Mouse (Mus musculus): ENCODE measurements around the gene Ctrc.

Ctrc gene

GRCm38 (mm10) chr4:141845999-141846398 is at the start of gene Ctrc:
Ctrc (minus strand) TSS chr4:141846359.
- no peak for DNase-seq (ENCODE audit: low spot score in 2 of 2)

- DNase-seq (ENCODE audit: low spot score in 2 of 2) = no peak
Observed at GRCm38 (mm10) chr4:141895772-141896171, 49.6 kb upstream of the Ctrc start.

GRCm38 (mm10) chr4:141893157-141893784 is 47.1 kb upstream of the Ctrc start:
- DNase-seq (ENCODE audit: low spot score in 2 of 2) = no peak

GRCm38 (mm10) chr4:141886385-141886968 is 40.3 kb upstream of the Ctrc start:
- DNase-seq (ENCODE audit: low spot score in 2 of 2) = no peak

GRCm38 (mm10) chr4:141885451-141885850 is 39.3 kb upstream of the Ctrc start:
- DNase-seq (ENCODE audit: low spot score in 2 of 2) = no peak

- DNase-seq (ENCODE audit: low spot score in 2 of 2) = no peak
Observed at GRCm38 (mm10) chr4:141882858-141883257, 36.7 kb upstream of the Ctrc start.

GRCm38 (mm10) chr4:141881950-141882349 is 35.8 kb upstream of the Ctrc start:
- DNase-seq (ENCODE audit: low spot score in 2 of 2) = no peak

- DNase-seq (ENCODE audit: low spot score in 2 of 2) = no peak
Observed at GRCm38 (mm10) chr4:141881289-141881914, 35.2 kb upstream of the Ctrc start.

- no peak for DNase-seq (ENCODE audit: low spot score in 2 of 2)
Observed at GRCm38 (mm10) chr4:141879875-141880274, 33.7 kb upstream of the Ctrc start.

- no peak for DNase-seq (ENCODE audit: low spot score in 2 of 2)
Observed at GRCm38 (mm10) chr4:141879074-141879473, 32.9 kb upstream of the Ctrc start.

GRCm38 (mm10) chr4:141878621-141879020 is 32.5 kb upstream of the Ctrc start:
- no peak for DNase-seq (ENCODE audit: low spot score in 2 of 2)

- DNase-seq (ENCODE audit: low spot score in 2 of 2) = no peak
Observed at GRCm38 (mm10) chr4:141875481-141876108, 29.4 kb upstream of the Ctrc start.

- peak; percentile 73 to 78 for DNase-seq (ENCODE audit: low spot score in 2 of 2)
Observed at GRCm38 (mm10) chr4:141874601-141875460, 28.7 kb upstream of the Ctrc start, which contains the start of gene Efhd2. Efhd2 (minus strand) TSS chr4:141874920.

- no peak for DNase-seq (ENCODE audit: low spot score in 2 of 2)
Observed at GRCm38 (mm10) chr4:141874111-141874600, 28.0 kb upstream of the Ctrc start.

GRCm38 (mm10) chr4:141872977-141873376 is 26.8 kb upstream of the Ctrc start:
- DNase-seq (ENCODE audit: low spot score in 2 of 2) = no peak

GRCm38 (mm10) chr4:141871909-141872308 is 25.8 kb upstream of the Ctrc start:
- no peak for DNase-seq (ENCODE audit: low spot score in 2 of 2)

- no peak for DNase-seq (ENCODE audit: low spot score in 2 of 2)
Observed at GRCm38 (mm10) chr4:141871333-141871725, 25.2 kb upstream of the Ctrc start.

GRCm38 (mm10) chr4:141870666-141871332 is 24.6 kb upstream of the Ctrc start:
- peak; percentile 36 to 47 for DNase-seq (ENCODE audit: low spot score in 2 of 2)

- DNase-seq (ENCODE audit: low spot score in 2 of 2) = no peak
Observed at GRCm38 (mm10) chr4:141869436-141870215, 23.5 kb upstream of the Ctrc start.

- DNase-seq (ENCODE audit: low spot score in 2 of 2) = no peak
Observed at GRCm38 (mm10) chr4:141868051-141868450, 21.9 kb upstream of the Ctrc start.
